Mouse (Mus musculus): Measurements from ENCODE around the gene Gm1043. TPM values are rescaled to one million over a fixed set of nuclear protein-coding genes. Genes with fewer than 3 reads are reported as not detected.

The Gm1043 gene
- polyA plus RNA-seq, 2 experiments, result 0.96 TPM; not detected in 1

DNA sequence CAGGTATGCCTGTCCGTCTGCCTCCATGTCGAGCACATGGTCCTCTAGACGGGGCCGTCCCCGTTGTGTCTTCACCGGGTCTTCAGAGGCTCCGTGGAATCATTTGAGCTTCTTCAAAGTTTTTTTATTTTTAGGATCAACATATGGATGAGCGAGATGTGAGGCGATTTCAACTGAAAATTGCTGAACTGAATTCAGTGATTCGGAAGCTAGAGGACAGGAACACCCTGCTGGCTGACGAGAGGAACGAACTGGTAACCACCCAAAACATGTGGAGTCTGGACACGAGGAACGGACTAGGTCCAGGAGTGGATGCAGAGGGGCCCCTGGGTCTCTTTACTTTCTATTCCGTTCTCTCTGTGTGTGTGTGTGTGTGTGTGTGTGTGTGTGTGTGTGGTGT lies 16.5 kb downstream of the Gm1043 start:
- 73% methylated on average over 15 of the region's 15 CpGs for WGBS
- ATAC-seq (ENCODE audit: low FRiP score, low read depth) (no peak), DNase-seq (ENCODE audit: low spot score) (no peak)
- Histone ChIP-seq H3K4me1 (ENCODE audit: control insufficient read depth, insufficient read depth, low read length) (no peaks in the 10 kb centered on the region), H3K9me3 (ENCODE audit: control insufficient read depth, low read length) (no peaks in the 10 kb centered on the region), H3K4me3 (replicated peaks; ENCODE audit: low read length) (no peak overlapping the region), H3K36me3 (ENCODE audit: control insufficient read depth, insufficient read depth, low read length) (no peaks in the 10 kb centered on the region), H3K27me3 (ENCODE audit: control insufficient read depth, insufficient read depth, low read length) (no peaks in the 10 kb centered on the region), H3K4me2 (replicated peaks; ENCODE audit: low read depth, low read length, severe bottlenecking) (no peak overlapping the region), H3K27ac (replicated peaks; ENCODE audit: low read depth, low read length) (no peak overlapping the region), H3K9ac (ENCODE audit: low read depth, low read length, severe bottlenecking) (no peak overlapping the region)
- TF ChIP-seq POLR2A (IDR thresholded peaks at IDR 0.05; ENCODE audit: borderline replicate concordance, extremely low read depth, insufficient read depth, insufficient read length), result no peak

DNA sequence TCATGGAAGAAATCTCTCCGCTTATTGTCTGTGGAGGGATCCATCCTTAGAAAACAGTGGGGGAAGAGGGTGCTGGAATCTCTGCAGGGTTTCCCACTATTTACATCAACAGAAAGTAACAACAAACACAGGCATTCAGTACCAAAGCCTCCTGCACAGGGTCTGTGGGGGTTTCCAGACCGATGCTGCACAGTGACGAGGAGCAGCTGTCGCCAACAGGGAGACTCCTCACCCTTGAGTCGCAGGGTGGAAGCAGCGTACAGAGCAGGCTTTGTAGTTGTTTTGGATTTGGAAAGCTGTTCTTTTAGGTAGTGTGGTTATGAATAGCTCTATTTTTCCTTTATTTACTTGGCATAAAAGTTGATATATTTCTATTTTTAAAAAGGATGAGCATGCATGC lies 16.9 kb downstream of the Gm1043 start:
- ATAC-seq (ENCODE audit: low FRiP score, low read depth) (no peak), DNase-seq (ENCODE audit: low spot score) (no peak)
- H3K4me1 ChIP-seq (ENCODE audit: control insufficient read depth, insufficient read depth, low read length), result no peaks in the 10 kb centered on the region
- no peak overlapping the region for H3K4me3 ChIP-seq (replicated peaks; ENCODE audit: low read length)
- no peaks in the 10 kb centered on the region for H3K9me3 ChIP-seq (ENCODE audit: control insufficient read depth, low read length)
- H3K9ac ChIP-seq (ENCODE audit: low read depth, low read length, severe bottlenecking), result no peak overlapping the region
- no peak overlapping the region for H3K4me2 ChIP-seq (replicated peaks; ENCODE audit: low read depth, low read length, severe bottlenecking)
- H3K27me3 ChIP-seq (ENCODE audit: control insufficient read depth, insufficient read depth, low read length), result no peaks in the 10 kb centered on the region
- no peak for TF ChIP-seq POLR2A (IDR thresholded peaks at IDR 0.05; ENCODE audit: borderline replicate concordance, extremely low read depth, insufficient read depth, insufficient read length)
- H3K27ac ChIP-seq (replicated peaks; ENCODE audit: low read depth, low read length), result no peak overlapping the region
- WGBS, result 52% methylated on average over 6 of the region's 6 CpGs
- no peaks in the 10 kb centered on the region for H3K36me3 ChIP-seq (ENCODE audit: control insufficient read depth, insufficient read depth, low read length)

DNA sequence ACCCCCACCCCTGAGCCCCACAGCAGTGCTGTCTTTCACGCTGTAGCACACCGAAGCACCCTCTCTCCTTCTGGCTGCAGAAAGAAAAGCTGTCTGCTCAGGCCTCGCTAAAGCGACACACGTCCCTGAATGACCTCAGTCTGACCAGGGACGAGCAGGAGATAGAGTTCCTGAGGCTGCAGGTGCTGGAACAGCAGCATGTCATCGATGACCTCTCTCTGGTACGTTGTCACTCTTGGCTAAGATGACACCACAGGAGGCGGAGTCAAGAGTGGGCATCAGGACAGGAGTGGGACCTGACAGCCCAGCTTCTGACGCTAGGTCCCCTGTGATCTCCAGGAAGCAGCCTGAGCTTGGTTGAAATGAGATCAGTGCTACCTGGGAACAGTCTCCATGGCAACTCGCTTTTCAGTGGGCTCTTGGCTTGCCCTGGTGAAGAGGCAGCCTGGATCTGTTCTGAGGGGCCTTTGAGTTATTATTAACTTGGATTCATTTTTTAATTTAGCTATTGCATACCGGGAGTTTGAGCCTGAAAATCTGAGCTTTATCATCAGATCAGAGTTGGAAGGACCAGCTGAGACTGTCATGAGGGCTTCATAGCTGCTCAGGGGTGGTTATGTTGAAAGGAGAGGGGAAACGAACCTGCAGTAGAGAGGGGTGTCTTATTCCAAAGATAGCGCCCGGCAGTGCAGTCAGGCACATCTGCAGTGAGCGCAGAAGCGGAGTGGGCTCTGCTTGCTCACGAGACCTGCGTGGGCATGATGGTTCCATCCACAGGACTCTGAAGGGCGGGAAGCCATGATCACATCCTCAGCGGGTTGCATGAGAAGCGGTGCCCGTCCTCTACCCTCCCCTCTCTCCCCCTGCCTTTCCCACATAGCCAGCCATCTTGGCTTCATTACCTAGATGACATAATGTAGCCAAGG lies 20.6 kb downstream of the Gm1043 start:
- no peak for TF ChIP-seq POLR2A (IDR thresholded peaks at IDR 0.05; ENCODE audit: borderline replicate concordance, extremely low read depth, insufficient read depth, insufficient read length)
- Histone ChIP-seq H3K9me3 (ENCODE audit: control insufficient read depth, low read length) (no peaks in the 10 kb centered on the region), H3K27me3 (ENCODE audit: control insufficient read depth, insufficient read depth, low read length) (no peaks in the 10 kb centered on the region), H3K4me1 (ENCODE audit: control insufficient read depth, insufficient read depth, low read length) (no peaks in the 10 kb centered on the region), H3K4me3 (replicated peaks; ENCODE audit: low read length) (no peak overlapping the region), H3K9ac (ENCODE audit: low read depth, low read length, severe bottlenecking) (no peak overlapping the region), H3K36me3 (ENCODE audit: control insufficient read depth, insufficient read depth, low read length) (no peaks in the 10 kb centered on the region), H3K27ac (replicated peaks; ENCODE audit: low read depth, low read length) (no peak overlapping the region), H3K4me2 (replicated peaks; ENCODE audit: low read depth, low read length, severe bottlenecking) (no peak overlapping the region)
- no peak for DNase-seq (ENCODE audit: low spot score)
- WGBS, result 81% methylated on average over 23 of the region's 23 CpGs
- ATAC-seq (ENCODE audit: low FRiP score, low read depth), result no peak

DNA sequence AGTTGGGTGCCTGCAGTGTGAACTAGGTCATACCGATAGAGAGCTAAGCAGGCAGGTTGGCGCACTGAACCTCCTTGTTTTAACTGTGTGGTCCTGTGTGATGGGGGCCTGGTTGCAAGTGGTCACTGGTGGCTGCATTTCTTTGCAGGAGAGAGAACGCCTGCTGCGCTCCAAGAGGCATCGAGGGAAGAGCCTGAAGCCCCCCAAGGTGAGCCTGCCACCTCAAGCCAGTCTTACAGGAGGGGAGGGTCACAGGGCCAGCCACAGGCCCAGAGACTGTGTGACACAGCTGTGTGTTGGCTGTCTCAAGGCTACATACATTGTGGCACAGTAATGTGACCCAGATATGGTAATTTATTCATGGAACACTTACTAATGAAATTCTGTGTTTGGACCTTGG lies 21.9 kb downstream of the Gm1043 start:
- Histone ChIP-seq H3K9me3 (ENCODE audit: control insufficient read depth, low read length) (no peaks in the 10 kb centered on the region), H3K27ac (replicated peaks; ENCODE audit: low read depth, low read length) (no peak overlapping the region), H3K4me1 (ENCODE audit: control insufficient read depth, insufficient read depth, low read length) (no peaks in the 10 kb centered on the region), H3K36me3 (ENCODE audit: control insufficient read depth, insufficient read depth, low read length) (no peaks in the 10 kb centered on the region), H3K4me3 (replicated peaks; ENCODE audit: low read length) (no peak overlapping the region), H3K4me2 (replicated peaks; ENCODE audit: low read depth, low read length, severe bottlenecking) (no peak overlapping the region), H3K9ac (ENCODE audit: low read depth, low read length, severe bottlenecking) (no peak overlapping the region), H3K27me3 (ENCODE audit: control insufficient read depth, insufficient read depth, low read length) (no peaks in the 10 kb centered on the region)
- TF ChIP-seq POLR2A (IDR thresholded peaks at IDR 0.05; ENCODE audit: borderline replicate concordance, extremely low read depth, insufficient read depth, insufficient read length), result no peak
- ATAC-seq (ENCODE audit: low FRiP score, low read depth) (no peak), DNase-seq (ENCODE audit: low spot score) (no peak)
- WGBS, result 79% methylated on average over 5 of the region's 5 CpGs

DNA sequence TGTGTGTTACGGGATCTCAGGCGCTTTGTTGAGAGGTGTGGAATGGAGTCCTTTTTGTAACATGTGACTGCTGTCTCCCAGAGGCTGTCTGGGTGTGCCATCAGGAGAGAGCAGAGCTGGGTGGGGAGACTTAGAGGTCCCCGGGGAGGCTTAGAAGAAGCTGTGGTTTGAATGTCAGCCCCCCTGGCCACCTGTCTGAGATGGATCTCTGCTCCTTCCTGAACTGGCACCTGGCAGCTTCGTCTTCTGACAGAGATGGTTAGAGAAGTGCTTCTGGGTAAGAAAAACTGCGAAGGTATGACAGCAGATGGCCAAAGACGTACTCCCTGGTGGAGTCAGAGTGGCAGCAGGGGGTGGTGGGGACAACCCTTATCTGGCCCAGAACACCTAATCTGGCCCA lies 22.4 kb downstream of the Gm1043 start:
- no peak for TF ChIP-seq POLR2A (IDR thresholded peaks at IDR 0.05; ENCODE audit: borderline replicate concordance, extremely low read depth, insufficient read depth, insufficient read length)
- ATAC-seq (ENCODE audit: low FRiP score, low read depth), result no peak
- H3K27ac ChIP-seq (replicated peaks; ENCODE audit: low read depth, low read length), result no peak overlapping the region
- H3K9ac ChIP-seq (ENCODE audit: low read depth, low read length, severe bottlenecking), result no peak overlapping the region
- no peaks in the 10 kb centered on the region for H3K4me1 ChIP-seq (ENCODE audit: control insufficient read depth, insufficient read depth, low read length)
- 74% methylated on average over 6 of the region's 6 CpGs for WGBS
- no peaks in the 10 kb centered on the region for H3K9me3 ChIP-seq (ENCODE audit: control insufficient read depth, low read length)
- no peak overlapping the region for H3K4me3 ChIP-seq (replicated peaks; ENCODE audit: low read length)
- no peaks in the 10 kb centered on the region for H3K36me3 ChIP-seq (ENCODE audit: control insufficient read depth, insufficient read depth, low read length)
- DNase-seq (ENCODE audit: low spot score), result no peak
- H3K4me2 ChIP-seq (replicated peaks; ENCODE audit: low read depth, low read length, severe bottlenecking), result no peak overlapping the region
- no peaks in the 10 kb centered on the region for H3K27me3 ChIP-seq (ENCODE audit: control insufficient read depth, insufficient read depth, low read length)
